Mouse (Mus musculus): ENCODE results near the gene Tor1aip1. TPM values are rescaled to one million over a fixed set of nuclear protein-coding genes. Genes with fewer than 3 reads are reported as not detected.

Tor1aip1 gene
- polyA plus RNA-seq, 1 experiment from 2014 or later, result 29.2 TPM

- peak overlapping the region; percentile 90 for H3K4me2 ChIP-seq (ENCODE audit: low read depth, low read length)
- 4% methylated on average over 19 of the region's 19 CpGs for WGBS (ENCODE audit: insufficient replicate concordance)
- H3K9ac ChIP-seq (replicated peaks), result peak overlapping the region; percentile 97
- DNase-seq, result peak; percentile 24
- no peaks in the 10 kb centered on the region for H3K9me3 ChIP-seq (ENCODE audit: low read length)
- no peaks in the 10 kb centered on the region for H3K27me3 ChIP-seq (ENCODE audit: insufficient read depth, low read length)
- TF ChIP-seq CTCF (IDR thresholded peaks at IDR 0.05; ENCODE audit: low read depth) (peak; percentile 38), EP300 (IDR thresholded peaks at IDR 0.05; ENCODE audit: low read depth) (peak; percentile 27; the same call in 1 of the 2 replicates)
- peak overlapping the region; percentile 93 for H3K4me3 ChIP-seq (ENCODE audit: low read depth, low read length)
- ATAC-seq, result no peak
- H3K27ac ChIP-seq (ENCODE audit: low read depth), result peak overlapping the region; percentile 95
- peaks cover 21% of the 10 kb centered on the region for H3K4me1 ChIP-seq (ENCODE audit: insufficient read depth)
- no peaks in the 10 kb centered on the region for H3K36me3 ChIP-seq (replicated peaks; ENCODE audit: insufficient read depth, low read length)
These were observed 62.4 kb downstream of the Tor1aip1 start for GRCm38 (mm10) chr1:155973719-155974379.

- Histone ChIP-seq H3K27me3 (ENCODE audit: insufficient read depth, low read length) (no peaks in the 10 kb centered on the region), H3K4me3 (ENCODE audit: low read depth, low read length) (peak within 1 kb of the TSS; percentile 93)
- WGBS (ENCODE audit: insufficient replicate concordance), result 1% methylated on average over 43 of the region's 57 CpGs
These were observed 63.1 kb downstream of the Tor1aip1 start, which contains the start of gene Cep350 for GRCm38 (mm10) chr1:155973068-155973718. TSS of gene Cep350 (minus strand) at chr1:155973255.

GRCm38 (mm10) chr1:155972146-155973067 lies 63.9 kb downstream of the Tor1aip1 start:
- Histone ChIP-seq H3K4me3 (ENCODE audit: low read depth, low read length) (peak overlapping the region; percentile 93), H3K9ac (replicated peaks) (peak overlapping the region; percentile 97), H3K27ac (ENCODE audit: low read depth) (peak overlapping the region; percentile 95), H3K27me3 (ENCODE audit: insufficient read depth, low read length) (no peaks in the 10 kb centered on the region), H3K36me3 (replicated peaks; ENCODE audit: insufficient read depth, low read length) (no peaks in the 10 kb centered on the region), H3K4me2 (ENCODE audit: low read depth, low read length) (peak overlapping the region; percentile 74), H3K9me3 (ENCODE audit: low read length) (no peaks in the 10 kb centered on the region), H3K4me1 (ENCODE audit: insufficient read depth) (peaks cover 26% of the 10 kb centered on the region)
- DNase-seq, result no peak
- TF ChIP-seq EP300 (IDR thresholded peaks at IDR 0.05; ENCODE audit: low read depth) (no peak), CTCF (IDR thresholded peaks at IDR 0.05; ENCODE audit: low read depth) (no peak)
- peak; percentile 43 for ATAC-seq
- WGBS (ENCODE audit: insufficient replicate concordance), result 2% methylated on average over 35 of the region's 51 CpGs

More at GRCm38 (mm10) chr1:155973068-155973718, 63.1 kb downstream of the Tor1aip1 start, which contains the start of gene Cep350:
- Histone ChIP-seq H3K4me2 (ENCODE audit: low read depth, low read length) (peak within 1 kb of the TSS; percentile 90), H3K27ac (ENCODE audit: low read depth) (peak within 1 kb of the TSS; percentile 95), H3K36me3 (replicated peaks; ENCODE audit: insufficient read depth, low read length) (no peaks in the 10 kb centered on the region), H3K9ac (replicated peaks) (peak within 1 kb of the TSS; percentile 97), H3K9me3 (ENCODE audit: low read length) (no peaks in the 10 kb centered on the region), H3K4me1 (ENCODE audit: insufficient read depth) (peaks cover 21% of the 10 kb centered on the region)
- ATAC-seq (peak; percentile 97), DNase-seq (peak; percentile 98)
- TF ChIP-seq EP300 (IDR thresholded peaks at IDR 0.05; ENCODE audit: low read depth) (no peak), CTCF (IDR thresholded peaks at IDR 0.05; ENCODE audit: low read depth) (no peak)

Other genes starting within 250 kb of the Tor1aip1 start
- 238 and 239 TPM in 2 replicates for gene Qsox1, start 223.6 kb downstream of the Tor1aip1 start, polyA plus RNA-seq (2015; fragmentation: Nextera tagmentation; extraction: Ambion mirVana)
- 4.6 and 5.7 TPM in 2 replicates for gene Cep350, start 63.2 kb downstream of the Tor1aip1 start, polyA plus RNA-seq (2015; fragmentation: Nextera tagmentation; extraction: Ambion mirVana)
- gene Tor1aip2, start 1.1 kb downstream of the Tor1aip1 start, polyA plus RNA-seq (2015; fragmentation: Nextera tagmentation; extraction: Ambion mirVana), result 43.7 and 45.3 TPM in 2 replicates
- 0.05 and 0.07 TPM in 2 replicates for gene Fam163a, start 168.5 kb upstream of the Tor1aip1 start, polyA plus RNA-seq (2015; fragmentation: Nextera tagmentation; extraction: Ambion mirVana)